Mouse (Mus musculus) heart, embryonic 13.5 days (tissue): ENCODE data around the gene Prdm5. TPM values are rescaled to one million over a fixed set of nuclear protein-coding genes. Genes with fewer than 3 reads are reported as not detected.

Experiments used
- ATAC-seq: fragments of 200-750 bp; cut with Nextera tagmentation; 2 replicates; pipeline ENCODE4 v1.8.0; 2017; ENCODE audit warnings: moderate TSS enrichment; ENCODE audit not compliant: insufficient number of reproducible peaks, low FRiP score, low TSS enrichment; ENCODE audit errors: extremely low read depth
- H3K27ac ChIP-seq: fragments of 300-500 bp; sonication (generic); replicated peaks from 2 replicates; pipeline ENCODE4 v1.5.1; 2015; ENCODE audit warnings: moderate library complexity, mild to moderate bottlenecking, inconsistent platforms
- H3K27me3 ChIP-seq: fragments of 300-500 bp; sonication (generic); replicated peaks from 2 replicates; pipeline ENCODE4 v1.6.1; 2015; ENCODE audit warnings: mild to moderate bottlenecking, inconsistent platforms
- H3K36me3 ChIP-seq: fragments of 300-500 bp; sonication (generic); 2 replicates; pipeline ENCODE4 v1.6.1; 2015; ENCODE audit warnings: mild to moderate bottlenecking, inconsistent platforms
- H3K4me1 ChIP-seq: fragments of 300-500 bp; sonication (generic); 2 replicates; pipeline ENCODE4 v1.6.1; 2015; ENCODE audit warnings: inconsistent platforms
- H3K4me2 ChIP-seq: fragments of 300-500 bp; sonication (generic); 2 replicates; pipeline ENCODE4 v1.6.1; 2015; ENCODE audit warnings: inconsistent platforms, mild to moderate bottlenecking, moderate library complexity
- H3K4me3 ChIP-seq: fragments of 300-500 bp; sonication (generic); 2 replicates; pipeline ENCODE4 v1.5.1; 2015; ENCODE audit warnings: moderate library complexity, mild to moderate bottlenecking, inconsistent platforms
- H3K9ac ChIP-seq: fragments of 300-500 bp; sonication (generic); 2 replicates; pipeline ENCODE4 v1.6.1; 2015; ENCODE audit warnings: inconsistent platforms, mild to moderate bottlenecking, moderate library complexity
- H3K9me3 ChIP-seq: fragments of 300-500 bp; sonication (generic); 2 replicates; pipeline ENCODE4 v1.6.1; 2016; ENCODE audit warnings: inconsistent platforms
- WGBS: fragments of 180-500 bp; shearing (Covaris S2); methylation state at CpG from one replicate; pipeline ENCODE4 v1.1.7; 2015; ENCODE audit warnings: mixed read lengths; 5-methylcytosine and 5-hydroxymethylcytosine counted together
- polyA plus RNA-seq: library from polyadenylated mRNA; unstranded; fragments of >200 nt; fragmentation: Nextera tagmentation; extraction: Ambion mirVana; gene quantifications from 2 replicates; pipeline ENCODE4 v1.2.1, GENCODE M21; 2015

Prdm5 gene
- polyA plus RNA-seq, 1 experiment from 2014 or later: 12.6 TPM

- Histone ChIP-seq H3K9ac (no peak overlapping the region), H3K4me2 (no peak overlapping the region), H3K9me3 (peaks cover 12% of the 10 kb centered on the region; the same call in 1 of the 2 replicates), H3K27me3 (no peaks in the 10 kb centered on the region), H3K27ac (no peak overlapping the region), H3K4me3 (no peak overlapping the region), H3K36me3 (peaks cover 32% of the 10 kb centered on the region), H3K4me1 (no peaks in the 10 kb centered on the region)
- WGBS: 86% methylated on average over 4 of the region's 4 CpGs
- no peak for ATAC-seq
These were observed 55.2 kb downstream of the Prdm5 start for GRCm38 (mm10) chr6:65834013-65834412.

DNA sequence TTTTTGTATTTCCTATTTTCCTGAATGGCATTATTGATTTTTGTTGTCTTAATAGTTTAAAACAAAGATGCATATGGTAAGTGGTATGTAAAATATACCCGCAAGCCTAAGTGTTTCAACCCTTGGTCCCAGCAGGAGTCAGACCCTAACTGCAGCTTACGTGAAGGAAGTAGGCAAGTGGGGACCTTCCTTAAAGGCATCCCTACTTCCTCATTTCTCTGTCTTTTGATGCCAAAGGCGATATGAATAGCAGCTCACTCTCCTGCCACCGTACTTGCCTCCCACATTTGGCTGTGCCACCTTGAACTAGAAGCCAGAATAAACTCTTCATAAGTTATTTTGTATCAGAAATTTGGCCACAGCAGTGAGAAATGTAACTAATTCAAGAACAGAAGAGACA, 63.8 kb downstream of the Prdm5 start:
- H3K27ac ChIP-seq: no peak overlapping the region
- no peak overlapping the region for H3K4me3 ChIP-seq
- no peaks in the 10 kb centered on the region for H3K27me3 ChIP-seq
- no peak overlapping the region for H3K4me2 ChIP-seq
- H3K36me3 ChIP-seq: 0 out of 2 replicates have a peak, but pooled peaks cover 7% of the 10 kb centered on the region
- no peak for ATAC-seq
- no peaks in the 10 kb centered on the region for H3K9me3 ChIP-seq
- 87% methylated on average over 4 of the region's 4 CpGs for WGBS
- no peak overlapping the region for H3K9ac ChIP-seq
- no peaks in the 10 kb centered on the region for H3K4me1 ChIP-seq

- no peak for ATAC-seq
- H3K4me1 ChIP-seq: no peaks in the 10 kb centered on the region
- no peak overlapping the region for H3K4me3 ChIP-seq
- WGBS: 60% methylated on average over 4 of the region's 4 CpGs
- no peak overlapping the region for H3K9ac ChIP-seq
- H3K27ac ChIP-seq: no peak overlapping the region
- H3K27me3 ChIP-seq: no peaks in the 10 kb centered on the region
- H3K4me2 ChIP-seq: no peak overlapping the region
- H3K9me3 ChIP-seq: no peaks in the 10 kb centered on the region
- 0 out of 2 replicates have a peak, but pooled peaks cover 3% of the 10 kb centered on the region for H3K36me3 ChIP-seq
These were observed 70.3 kb downstream of the Prdm5 start for GRCm38 (mm10) chr6:65849127-65849526.

- Histone ChIP-seq H3K4me3 (no peak overlapping the region), H3K27me3 (no peaks in the 10 kb centered on the region), H3K4me2 (no peak overlapping the region), H3K9me3 (no peaks in the 10 kb centered on the region), H3K27ac (no peak overlapping the region), H3K36me3 (no peaks in the 10 kb centered on the region), H3K9ac (no peak overlapping the region), H3K4me1 (no peaks in the 10 kb centered on the region)
- no peak for ATAC-seq
- 76% methylated on average over 3 of the region's 3 CpGs for WGBS
These were observed 70.9 kb downstream of the Prdm5 start for GRCm38 (mm10) chr6:65849687-65850086.

DNA sequence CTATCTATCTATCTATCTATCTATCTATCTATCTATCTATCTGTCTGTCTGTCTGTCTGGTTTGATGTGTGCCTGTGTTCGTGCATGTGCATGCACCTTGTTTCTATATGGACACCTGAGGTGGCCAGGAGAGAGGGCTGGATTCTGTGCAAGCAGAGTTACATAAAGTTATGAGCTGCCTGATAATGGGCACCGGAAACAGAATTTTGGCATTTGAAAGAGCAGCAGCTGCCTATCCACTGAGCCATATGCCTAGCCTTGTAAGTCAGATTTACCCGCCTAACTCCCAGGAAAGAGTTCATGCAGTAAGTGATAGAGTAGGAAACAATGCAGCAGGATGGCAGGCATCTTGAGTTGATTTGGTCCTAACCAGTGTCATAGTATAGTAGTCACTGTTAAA, 71.4 kb downstream of the Prdm5 start:
- Histone ChIP-seq H3K4me3 (no peak overlapping the region), H3K9me3 (no peaks in the 10 kb centered on the region), H3K27ac (no peak overlapping the region), H3K27me3 (no peaks in the 10 kb centered on the region), H3K9ac (no peak overlapping the region), H3K4me1 (no peaks in the 10 kb centered on the region), H3K36me3 (no peaks in the 10 kb centered on the region), H3K4me2 (no peak overlapping the region)
- 93% methylated on average over 3 of the region's 3 CpGs for WGBS
- no peak for ATAC-seq

GRCm38 (mm10) chr6:65854020-65854419, 75.2 kb downstream of the Prdm5 start:
- no peak overlapping the region for H3K4me2 ChIP-seq
- no peaks in the 10 kb centered on the region for H3K27me3 ChIP-seq
- H3K9ac ChIP-seq: no peak overlapping the region
- no peak overlapping the region for H3K4me3 ChIP-seq
- H3K4me1 ChIP-seq: no peaks in the 10 kb centered on the region
- H3K27ac ChIP-seq: no peak overlapping the region
- no peaks in the 10 kb centered on the region for H3K36me3 ChIP-seq
- H3K9me3 ChIP-seq: no peaks in the 10 kb centered on the region
- ATAC-seq: no peak
- 70% methylated on average over 3 of the region's 3 CpGs for WGBS

DNA sequence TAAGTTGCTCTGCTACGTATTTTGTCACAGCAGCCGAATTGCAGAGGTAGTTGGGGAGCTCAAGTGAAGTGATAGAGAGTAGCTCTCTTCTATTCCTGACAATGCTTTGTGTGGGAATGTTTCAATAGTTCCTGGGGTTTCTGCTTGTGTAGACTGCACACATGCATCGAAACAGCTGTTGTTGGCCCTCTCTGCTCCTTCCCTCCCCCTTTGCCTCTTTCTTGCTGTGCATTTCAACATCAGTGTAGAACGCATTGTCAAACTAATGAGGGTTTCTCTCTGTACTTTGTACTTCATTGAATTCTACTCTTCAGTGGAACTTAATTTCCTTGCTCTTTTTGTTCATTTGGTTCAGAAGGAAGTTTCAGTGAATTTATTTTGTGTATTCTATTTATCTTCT, 75.8 kb downstream of the Prdm5 start:
- Histone ChIP-seq H3K36me3 (0 out of 2 replicates have a peak, but pooled peaks cover 3% of the 10 kb centered on the region), H3K27ac (no peak overlapping the region), H3K4me1 (no peaks in the 10 kb centered on the region), H3K4me3 (no peak overlapping the region), H3K9ac (no peak overlapping the region), H3K27me3 (no peaks in the 10 kb centered on the region), H3K9me3 (no peaks in the 10 kb centered on the region), H3K4me2 (no peak overlapping the region)
- WGBS: 89% methylated on average over 4 of the region's 4 CpGs
- ATAC-seq: no peak

DNA sequence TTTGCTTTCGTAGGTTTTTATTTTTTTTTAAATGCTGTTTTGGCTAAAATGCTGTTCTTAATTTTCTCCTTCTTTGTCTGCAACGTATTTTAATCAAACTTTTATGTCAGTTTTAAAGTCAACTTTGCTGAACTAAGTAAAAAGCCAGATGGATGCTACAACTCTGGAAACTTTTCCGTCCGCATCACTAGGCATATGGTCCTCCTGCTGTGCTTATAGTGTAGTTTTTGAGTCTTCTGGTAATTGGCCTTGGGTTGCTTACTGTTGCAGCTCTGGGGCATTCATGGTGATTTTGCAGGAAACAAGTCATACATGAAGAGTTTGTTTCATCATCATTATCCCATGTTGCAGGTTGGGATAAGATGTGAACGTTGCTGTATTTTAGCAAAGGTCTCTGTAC, 81.8 kb downstream of the Prdm5 start:
- H3K27ac ChIP-seq: no peak overlapping the region
- H3K27me3 ChIP-seq: no peaks in the 10 kb centered on the region
- no peak overlapping the region for H3K4me2 ChIP-seq
- ATAC-seq: no peak
- WGBS: 88% methylated on average over 5 of the region's 5 CpGs
- H3K4me3 ChIP-seq: no peak overlapping the region
- 0 out of 2 replicates have a peak, but pooled peaks cover 3% of the 10 kb centered on the region for H3K36me3 ChIP-seq
- H3K9ac ChIP-seq: no peak overlapping the region
- no peaks in the 10 kb centered on the region for H3K4me1 ChIP-seq
- H3K9me3 ChIP-seq: no peaks in the 10 kb centered on the region

DNA sequence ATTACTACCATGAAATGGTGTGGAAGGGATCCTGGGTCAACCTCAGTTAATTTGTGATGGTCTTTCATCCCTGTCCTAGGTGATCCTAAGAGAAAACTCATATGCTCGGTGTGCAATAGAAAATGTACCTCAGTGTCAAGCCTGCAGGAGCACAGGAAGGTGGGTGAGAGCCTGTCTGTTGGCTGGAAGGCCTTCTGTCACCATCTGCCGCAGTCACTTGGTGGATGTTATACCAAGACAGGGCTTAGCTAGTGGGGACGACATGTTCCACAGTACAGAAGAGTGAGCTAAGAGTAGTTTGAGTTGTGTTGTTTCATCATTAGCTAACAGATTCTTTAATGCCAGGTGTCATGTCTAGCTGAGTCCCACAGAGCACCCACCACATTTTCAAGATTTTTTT, 84.0 kb downstream of the Prdm5 start:
- Histone ChIP-seq H3K27me3 (no peaks in the 10 kb centered on the region), H3K4me3 (no peak overlapping the region), H3K27ac (no peak overlapping the region), H3K4me2 (no peak overlapping the region), H3K4me1 (no peaks in the 10 kb centered on the region), H3K36me3 (0 out of 2 replicates have a peak, but pooled peaks cover 3% of the 10 kb centered on the region), H3K9ac (no peak overlapping the region), H3K9me3 (no peaks in the 10 kb centered on the region)
- ATAC-seq: no peak
- 77% methylated on average over 3 of the region's 3 CpGs for WGBS

GRCm38 (mm10) chr6:65864233-65864632, 85.4 kb downstream of the Prdm5 start:
- no peak overlapping the region for H3K4me3 ChIP-seq
- H3K9ac ChIP-seq: no peak overlapping the region
- 82% methylated on average over 3 of the region's 3 CpGs for WGBS
- 0 out of 2 replicates have a peak, but pooled peaks cover 4% of the 10 kb centered on the region for H3K36me3 ChIP-seq
- no peak overlapping the region for H3K4me2 ChIP-seq
- no peak for ATAC-seq
- H3K9me3 ChIP-seq: no peaks in the 10 kb centered on the region
- no peak overlapping the region for H3K27ac ChIP-seq
- no peaks in the 10 kb centered on the region for H3K4me1 ChIP-seq
- no peaks in the 10 kb centered on the region for H3K27me3 ChIP-seq

- Histone ChIP-seq H3K9me3 (no peaks in the 10 kb centered on the region), H3K27ac (no peak overlapping the region), H3K36me3 (peaks cover 2% of the 10 kb centered on the region; the same call in 1 of the 2 replicates), H3K4me2 (no peak overlapping the region), H3K4me1 (no peaks in the 10 kb centered on the region), H3K27me3 (no peaks in the 10 kb centered on the region), H3K9ac (no peak overlapping the region), H3K4me3 (no peak overlapping the region)
- ATAC-seq: no peak
- WGBS: 80% methylated on average over 5 of the region's 5 CpGs
These were observed 86.1 kb downstream of the Prdm5 start for GRCm38 (mm10) chr6:65864919-65865318.

- WGBS: 83% methylated on average over 4 of the region's 4 CpGs
These were observed 87.1 kb downstream of the Prdm5 start for GRCm38 (mm10) chr6:65865861-65866260.

More at GRCm38 (mm10) chr6:65865861-65866260, 87.1 kb downstream of the Prdm5 start:
- no peaks in the 10 kb centered on the region for H3K9me3 ChIP-seq
- no peak overlapping the region for H3K4me3 ChIP-seq
- peaks cover 8% of the 10 kb centered on the region for H3K36me3 ChIP-seq
- no peak overlapping the region for H3K9ac ChIP-seq
- H3K4me1 ChIP-seq: no peaks in the 10 kb centered on the region
- no peak overlapping the region for H3K4me2 ChIP-seq
- H3K27me3 ChIP-seq: no peaks in the 10 kb centered on the region
- H3K27ac ChIP-seq: no peak overlapping the region
- ATAC-seq: no peak
